Mouse (Mus musculus) kidney, postnatal 10 days (tissue): ENCODE measurements at regions not wholly inside any gene's neighbourhood (a gene's known extent, or its start where the extent isn't known, plus 50 kb on each side); places are given as distances from the start of the nearest gene placed in this dataset.
A peak's percentile ranks its signal among the peaks of the same experiment; 100 is the strongest.

Experiments used
- DNase-seq: peaks from one replicate; pipeline ENCODE4 v3.0.0; 2021; ENCODE audit warnings: mixed read lengths

GRCm38 (mm10) chr10:43750401-43750800 lies 151.1 kb downstream of the Qrsl1 start:
- DNase-seq: no peak

- DNase-seq: peak; percentile 38
These were observed 150.7 kb downstream of the Qrsl1 start for GRCm38 (mm10) chr10:43750854-43751253.

GRCm38 (mm10) chr10:43751881-43752675 lies 149.5 kb downstream of the Qrsl1 start:
- DNase-seq: peak; percentile 94

GRCm38 (mm10) chr10:43756881-43757565 lies 144.5 kb downstream of the Qrsl1 start:
- no peak for DNase-seq

- peak; percentile 80 for DNase-seq
These were observed 143.2 kb downstream of the Qrsl1 start for GRCm38 (mm10) chr10:43758124-43759025.

GRCm38 (mm10) chr10:43759186-43759905 lies 142.2 kb downstream of the Qrsl1 start:
- peak; percentile 30 for DNase-seq

- DNase-seq: no peak
These were observed 141.7 kb downstream of the Qrsl1 start for GRCm38 (mm10) chr10:43759906-43760281.

GRCm38 (mm10) chr10:43761979-43762570 lies 139.5 kb downstream of the Qrsl1 start:
- DNase-seq: no peak

- no peak for DNase-seq
These were observed 137.0 kb downstream of the Qrsl1 start for GRCm38 (mm10) chr10:43764581-43764980.

GRCm38 (mm10) chr10:43765275-43765674 lies 136.3 kb downstream of the Qrsl1 start:
- DNase-seq: peak; percentile 38

GRCm38 (mm10) chr10:43765829-43766486 lies 135.6 kb downstream of the Qrsl1 start:
- DNase-seq: no peak

GRCm38 (mm10) chr10:43767961-43768726 lies 133.4 kb downstream of the Qrsl1 start:
- DNase-seq: no peak

- no peak for DNase-seq
These were observed 132.5 kb downstream of the Qrsl1 start for GRCm38 (mm10) chr10:43769026-43769425.

- DNase-seq: no peak
These were observed 125.7 kb downstream of the Qrsl1 start for GRCm38 (mm10) chr10:43775807-43776206.

- DNase-seq: no peak
These were observed 123.6 kb downstream of the Qrsl1 start for GRCm38 (mm10) chr10:43777612-43778600.

- no peak for DNase-seq
These were observed 121.0 kb downstream of the Qrsl1 start for GRCm38 (mm10) chr10:43780571-43780970.

- no peak for DNase-seq
These were observed 118.2 kb downstream of the Qrsl1 start for GRCm38 (mm10) chr10:43783304-43783703.

GRCm38 (mm10) chr10:43790780-43791179 lies 110.8 kb downstream of the Qrsl1 start:
- DNase-seq: no peak

GRCm38 (mm10) chr10:43791525-43792021 lies 110.0 kb downstream of the Qrsl1 start:
- no peak for DNase-seq
